Mouse (Mus musculus) neural tube, embryonic 11.5 days (tissue): ENCODE measurements around the gene Rpl14. TPM values are rescaled to one million over a fixed set of nuclear protein-coding genes. Genes with fewer than 3 reads are reported as not detected.

Source experiments
- ATAC-seq: fragments of 200-750 bp; cut with Nextera tagmentation; 2 replicates; pipeline ENCODE4 v1.8.0; 2017; ENCODE audit warnings: moderate number of reproducible peaks, mild to moderate bottlenecking, moderate TSS enrichment, moderate library complexity; ENCODE audit not compliant: insufficient read depth, low FRiP score, low TSS enrichment
- DNase-seq: peaks from one replicate; pipeline ENCODE4 v3.0.0-alpha.2; 2015; ENCODE audit warnings: low spot score
- H3K27ac ChIP-seq: fragments of 300-500 bp; sonication (generic); 2 replicates; pipeline ENCODE4 v1.5.1; 2014; ENCODE audit warnings: low read depth, mild to moderate bottlenecking, low read length
- H3K27me3 ChIP-seq: fragments of 300-500 bp; sonication (generic); 2 replicates; pipeline ENCODE4 v1.6.1; 2014; ENCODE audit warnings: mild to moderate bottlenecking, low read length, mixed read lengths; ENCODE audit not compliant: control insufficient read depth, insufficient read depth
- H3K36me3 ChIP-seq: fragments of 300-500 bp; sonication (generic); 2 replicates; pipeline ENCODE4 v1.6.1; 2014; ENCODE audit warnings: mild to moderate bottlenecking, low read length, moderate library complexity, mixed read lengths; ENCODE audit not compliant: control insufficient read depth, insufficient read depth
- H3K4me1 ChIP-seq: fragments of 300-500 bp; sonication (generic); 2 replicates; pipeline ENCODE4 v1.6.1; 2014; ENCODE audit warnings: low read length, mixed read lengths; ENCODE audit not compliant: control insufficient read depth, insufficient read depth
- H3K4me2 ChIP-seq: fragments of 300-500 bp; sonication (generic); 2 replicates; pipeline ENCODE4 v1.6.1; 2014; ENCODE audit warnings: low read depth, mild to moderate bottlenecking, moderate library complexity
- H3K4me3 ChIP-seq: fragments of 300-500 bp; sonication (generic); 2 replicates; pipeline ENCODE4 v1.5.1; 2014; ENCODE audit warnings: low read depth, low read length
- H3K9ac ChIP-seq: fragments of 300-500 bp; sonication (generic); 2 replicates; pipeline ENCODE4 v1.6.1; 2014; ENCODE audit warnings: mild to moderate bottlenecking, low read length
- H3K9me3 ChIP-seq: fragments of 300-500 bp; sonication (generic); 2 replicates; pipeline ENCODE4 v1.6.1; 2016; ENCODE audit warnings: low read length; ENCODE audit not compliant: control insufficient read depth
- WGBS: fragments of 180-500 bp; shearing (Covaris S2); extraction: QIAGEN DNeasy Blood & Tissue Kit; methylation state at CpG from one replicate; pipeline ENCODE4 v1.1.7; 2014; 5-methylcytosine and 5-hydroxymethylcytosine counted together
- polyA plus RNA-seq: library from polyadenylated mRNA; unstranded; fragments of >200 nt; fragmentation: Nextera tagmentation; extraction: Ambion mirVana; gene quantifications from 2 replicates; pipeline ENCODE4 v1.2.1, GENCODE M21; 2014

Gene Rpl14
- polyA plus RNA-seq, 1 experiment from 2014 or later: 750 TPM

DNA sequence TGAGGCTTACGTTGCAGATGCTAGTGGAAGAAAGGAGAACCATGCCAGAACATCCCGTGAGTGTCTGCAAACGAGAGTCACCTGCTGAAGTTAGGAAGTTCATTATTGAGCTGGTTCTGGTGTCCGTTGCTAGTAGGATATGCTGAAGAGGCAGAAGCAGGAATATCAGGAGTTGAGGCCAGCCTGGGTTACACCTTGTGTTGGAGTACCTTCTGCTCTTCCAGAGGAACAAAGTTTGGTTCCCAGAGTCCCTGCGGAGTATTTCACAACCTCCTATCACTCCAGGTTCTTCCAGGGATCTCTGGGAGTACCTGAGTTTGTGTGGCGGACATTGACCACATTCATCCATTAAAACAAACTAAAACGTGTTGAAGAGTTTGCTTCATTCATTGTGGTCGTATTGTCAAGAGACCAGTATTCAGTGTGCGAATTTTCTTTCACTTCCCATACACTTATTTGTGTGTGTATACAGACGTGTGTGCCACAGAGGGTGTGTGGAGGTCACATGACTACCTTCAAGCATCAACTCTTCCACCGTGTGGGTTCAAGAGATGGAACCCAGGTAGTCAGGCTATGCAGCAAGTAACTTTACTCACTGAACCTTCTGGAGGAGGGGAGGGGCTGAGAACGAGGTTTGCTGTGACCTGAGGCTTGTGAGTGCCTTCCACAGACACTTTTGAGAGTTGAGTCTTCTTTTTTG, 6.6 kb downstream of the Rpl14 start:
- Histone ChIP-seq H3K9me3 (no peaks in the 10 kb centered on the region), H3K27ac (no peak overlapping the region), H3K9ac (peak overlapping the region; percentile 69), H3K36me3 (peaks cover 20% of the 10 kb centered on the region), H3K4me2 (peak overlapping the region; percentile 66), H3K4me1 (peaks cover 4% of the 10 kb centered on the region), H3K27me3 (no peaks in the 10 kb centered on the region), H3K4me3 (peak overlapping the region; percentile 51)
- ATAC-seq (no peak), DNase-seq (no peak)
- 59% methylated on average over 12 of the region's 12 CpGs for WGBS

DNA sequence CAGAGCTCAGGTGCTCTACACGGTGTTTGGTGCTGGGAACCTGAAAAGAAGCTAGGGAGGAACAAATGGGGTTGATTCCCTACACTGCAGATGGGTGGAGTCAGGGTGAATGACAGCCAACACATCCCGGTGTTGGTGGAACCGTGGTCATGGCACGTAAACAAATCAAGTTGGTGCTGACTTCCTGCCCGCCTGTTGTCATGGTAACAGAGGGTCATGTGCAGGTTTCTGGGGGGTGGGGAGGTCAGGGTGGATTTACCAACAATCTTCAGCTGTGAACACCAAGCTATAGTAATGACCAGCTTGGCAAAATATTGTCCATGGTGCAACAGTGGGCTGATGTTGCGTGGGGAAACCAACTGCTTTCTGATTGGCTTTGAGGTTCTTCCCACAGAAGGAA, 7.5 kb downstream of the Rpl14 start:
- Histone ChIP-seq H3K9me3 (no peaks in the 10 kb centered on the region), H3K27me3 (no peaks in the 10 kb centered on the region), H3K4me2 (no peak overlapping the region), H3K36me3 (peaks cover 16% of the 10 kb centered on the region), H3K4me3 (no peak overlapping the region), H3K4me1 (peaks cover 6% of the 10 kb centered on the region), H3K9ac (no peak overlapping the region), H3K27ac (no peak overlapping the region)
- 66% methylated on average over 6 of the region's 6 CpGs for WGBS
- DNase-seq (no peak), ATAC-seq (no peak)

DNA sequence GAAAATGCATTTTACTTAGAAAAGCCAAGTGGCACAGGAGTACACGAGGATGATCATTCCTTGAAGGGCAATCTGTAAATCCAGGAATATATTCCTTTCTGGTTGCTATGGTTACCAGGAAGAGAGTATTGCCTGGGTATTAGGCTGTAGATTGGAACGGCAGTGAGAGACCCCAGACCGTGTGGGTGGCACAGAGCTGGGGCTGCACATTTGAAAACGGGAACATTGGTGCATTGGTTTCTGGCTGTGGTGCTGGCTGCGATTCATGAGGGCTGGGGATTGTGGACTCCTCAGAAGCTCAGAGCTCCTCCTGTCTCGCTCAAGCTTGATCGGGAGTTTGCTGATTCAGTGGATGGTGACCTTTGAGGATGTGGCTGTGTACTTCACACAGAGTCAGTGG, 8.6 kb downstream of the Rpl14 start:
- WGBS: 83% methylated on average over 7 of the region's 7 CpGs
- H3K4me3 ChIP-seq: no peak overlapping the region
- H3K9me3 ChIP-seq: no peaks in the 10 kb centered on the region
- no peak overlapping the region for H3K27ac ChIP-seq
- peaks cover 6% of the 10 kb centered on the region for H3K4me1 ChIP-seq
- H3K36me3 ChIP-seq: peaks cover 11% of the 10 kb centered on the region
- no peak overlapping the region for H3K9ac ChIP-seq
- ATAC-seq (no peak), DNase-seq (no peak)
- H3K27me3 ChIP-seq: no peaks in the 10 kb centered on the region
- no peak overlapping the region for H3K4me2 ChIP-seq

DNA sequence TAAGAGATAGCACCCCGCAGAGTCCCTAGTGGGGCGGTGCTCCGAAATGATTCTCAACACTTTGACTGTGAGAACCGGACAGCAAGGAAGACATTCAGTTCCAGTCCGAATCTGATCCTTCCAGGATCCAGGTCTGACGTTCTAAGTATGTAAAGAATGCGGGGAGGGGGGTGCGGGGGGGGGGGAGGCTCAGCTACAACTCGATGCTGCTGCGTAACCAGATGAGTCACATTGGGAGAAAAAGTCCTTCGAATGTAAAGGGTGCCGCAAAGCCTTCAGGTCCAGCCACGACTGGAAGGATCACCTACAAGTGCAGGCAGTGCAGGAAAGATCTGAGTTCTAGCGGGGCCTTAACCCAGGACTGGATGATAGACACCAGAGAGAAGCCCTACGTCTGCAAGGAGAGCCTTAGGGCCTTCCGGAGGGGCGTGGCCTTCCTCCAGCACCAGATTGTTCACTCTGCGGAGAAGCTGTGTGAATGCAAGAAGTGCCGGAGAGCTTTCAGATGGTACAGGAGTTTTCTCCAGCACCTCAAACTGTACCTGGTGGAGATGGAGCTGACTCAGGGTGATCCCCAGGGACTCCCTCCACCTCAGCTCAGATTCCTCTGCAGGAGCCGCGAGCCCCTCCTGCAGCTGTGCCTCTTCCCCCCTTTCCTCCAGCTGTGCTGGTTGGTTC, 10.8 kb downstream of the Rpl14 start:
- Histone ChIP-seq H3K36me3 (no peaks in the 10 kb centered on the region), H3K9me3 (no peaks in the 10 kb centered on the region), H3K4me3 (peak overlapping the region; percentile 15; the same call in 1 of the 2 replicates), H3K9ac (peak overlapping the region; percentile 42; the same call in 1 of the 2 replicates), H3K4me1 (peaks cover 6% of the 10 kb centered on the region), H3K27ac (no peak overlapping the region), H3K27me3 (no peaks in the 10 kb centered on the region), H3K4me2 (peak overlapping the region; percentile 54)
- DNase-seq (peak; percentile 57), ATAC-seq (peak; percentile 8; the same call in 1 of the 2 replicates)
- 21% methylated on average over 21 of the region's 21 CpGs for WGBS

DNA sequence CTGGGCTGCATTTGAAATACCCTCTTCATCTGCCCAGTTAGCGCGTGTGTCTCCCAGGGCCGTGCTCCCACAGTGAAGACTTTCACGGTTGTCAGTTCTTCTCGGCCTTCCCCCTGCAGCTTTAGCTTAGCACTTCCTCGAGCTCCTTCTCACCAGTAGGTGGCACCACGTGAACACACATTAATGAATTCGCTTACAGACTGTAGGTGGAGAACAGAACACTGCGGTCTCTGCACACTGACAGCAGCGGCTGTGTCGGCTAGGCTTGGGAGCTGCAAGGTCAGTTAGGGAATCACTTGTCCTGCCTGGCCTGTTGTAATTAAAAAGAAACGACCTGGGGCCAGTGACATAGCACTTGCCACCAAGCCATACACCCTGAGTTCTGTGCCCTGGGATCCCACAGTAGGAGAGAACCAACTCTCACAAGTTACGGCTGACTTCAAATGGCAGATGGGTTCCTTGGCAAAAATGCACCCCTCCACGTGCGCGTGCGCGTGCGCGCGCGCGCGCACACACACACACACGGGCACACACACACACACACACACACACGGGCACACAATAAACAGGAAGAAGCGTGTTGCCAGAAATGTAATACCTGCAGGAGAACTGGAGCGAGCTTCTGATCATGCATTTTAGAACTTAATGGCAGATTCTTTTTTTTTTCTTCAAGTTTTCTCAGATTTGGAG, 11.5 kb downstream of the Rpl14 start:
- Histone ChIP-seq H3K27ac (no peak overlapping the region), H3K9me3 (no peaks in the 10 kb centered on the region), H3K27me3 (no peaks in the 10 kb centered on the region), H3K36me3 (no peaks in the 10 kb centered on the region), H3K4me2 (peak overlapping the region; percentile 54), H3K9ac (peak overlapping the region; percentile 42; the same call in 1 of the 2 replicates), H3K4me3 (peak overlapping the region; percentile 15; the same call in 1 of the 2 replicates), H3K4me1 (peaks cover 6% of the 10 kb centered on the region)
- DNase-seq (peak; percentile 89), ATAC-seq (peak; percentile 83)
- WGBS: 14% methylated on average over 28 of the region's 28 CpGs

DNA sequence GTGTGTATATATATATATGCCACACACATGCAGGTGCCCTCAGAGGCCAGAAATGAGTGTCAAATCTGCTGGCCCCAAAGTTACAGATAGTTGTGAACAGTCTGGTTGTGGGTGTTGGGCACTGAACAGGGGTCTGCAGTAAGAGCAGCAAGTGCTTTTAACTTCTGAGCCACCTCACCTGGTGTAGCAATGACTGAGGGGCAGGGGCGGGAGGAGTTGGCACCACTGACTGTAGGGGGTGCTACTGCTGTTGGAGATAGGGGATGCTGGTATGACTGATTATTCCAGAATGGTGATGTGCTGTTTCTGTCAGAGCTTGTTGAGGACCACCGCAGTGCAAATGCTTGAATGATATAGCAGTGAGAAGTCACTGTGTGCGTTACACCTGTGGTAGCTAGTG, 12.1 kb downstream of the Rpl14 start:
- H3K4me2 ChIP-seq: peak overlapping the region; percentile 54
- no peaks in the 10 kb centered on the region for H3K9me3 ChIP-seq
- H3K36me3 ChIP-seq: no peaks in the 10 kb centered on the region
- DNase-seq: no peak
- H3K27me3 ChIP-seq: no peaks in the 10 kb centered on the region
- no peak for ATAC-seq
- H3K9ac ChIP-seq: no peak overlapping the region
- 70% methylated on average over 3 of the region's 3 CpGs for whole genome bisulfite sequencing
- H3K4me1 ChIP-seq: peaks cover 6% of the 10 kb centered on the region
- H3K4me3 ChIP-seq: no peak overlapping the region
- H3K27ac ChIP-seq: no peak overlapping the region

DNA sequence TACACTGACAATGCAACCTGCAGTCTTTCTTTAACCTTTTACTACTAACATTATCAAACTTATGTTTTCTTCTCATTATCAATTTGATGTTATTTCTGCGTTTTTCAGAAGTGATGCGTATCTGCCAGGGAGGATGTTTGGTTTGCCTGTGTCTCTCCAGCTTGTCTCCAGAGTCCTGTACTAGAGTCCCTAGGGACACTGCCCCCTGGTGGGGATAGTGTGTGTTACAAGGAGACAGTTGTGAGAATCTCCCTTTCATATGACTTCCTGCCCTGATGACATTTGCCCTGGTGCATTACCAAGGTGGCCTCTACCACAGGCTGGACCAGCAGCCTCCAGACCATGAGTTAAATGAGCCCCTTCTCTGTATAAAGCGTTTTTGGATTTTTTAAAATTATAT, 15.3 kb downstream of the Rpl14 start:
- no peak overlapping the region for H3K27ac ChIP-seq
- no peak overlapping the region for H3K9ac ChIP-seq
- DNase-seq (peak; percentile 84), ATAC-seq (no peak)
- no peaks in the 10 kb centered on the region for H3K36me3 ChIP-seq
- no peak overlapping the region for H3K4me3 ChIP-seq
- H3K4me2 ChIP-seq: no peak overlapping the region
- H3K9me3 ChIP-seq: no peaks in the 10 kb centered on the region
- H3K27me3 ChIP-seq: no peaks in the 10 kb centered on the region
- H3K4me1 ChIP-seq: peaks cover 6% of the 10 kb centered on the region
- 18% methylated on average over 3 of the region's 3 CpGs for WGBS

DNA sequence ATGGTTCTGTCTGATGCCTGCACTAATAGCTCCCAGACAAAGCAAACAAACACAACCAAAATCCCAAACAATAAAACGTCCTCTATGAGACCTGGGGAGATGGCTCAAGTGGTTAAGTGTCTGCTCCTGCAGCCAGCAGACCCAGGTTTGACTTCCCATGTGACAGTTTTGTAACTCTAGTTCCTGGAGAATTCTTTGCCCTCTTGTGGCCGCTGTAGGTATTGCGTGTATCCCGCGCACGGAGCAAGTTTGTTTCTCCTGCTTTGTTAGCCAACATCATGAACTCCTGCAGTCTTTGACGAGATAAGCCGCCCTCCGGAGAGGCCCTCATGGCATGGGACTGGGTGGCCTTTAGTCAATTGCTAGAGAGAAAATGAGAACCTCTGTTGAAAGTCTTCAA, 20.2 kb downstream of the Rpl14 start:
- Histone ChIP-seq H3K9ac (no peak overlapping the region), H3K4me1 (no peaks in the 10 kb centered on the region), H3K4me3 (no peak overlapping the region), H3K9me3 (no peaks in the 10 kb centered on the region), H3K27me3 (no peaks in the 10 kb centered on the region), H3K4me2 (no peak overlapping the region), H3K27ac (no peak overlapping the region), H3K36me3 (no peaks in the 10 kb centered on the region)
- DNase-seq: peak; percentile 82
- 5% methylated on average over 9 of the region's 9 CpGs for WGBS
- ATAC-seq: no peak
